Mouse (Mus musculus) G1E (cell line): ENCODE data around the gene Foxn3.

Experiments used
- CTCF ChIP-seq: IDR thresholded peaks from 2 replicates; pipeline ENCODE4 v1.5.1; 2012; ENCODE audit warnings: low read depth, low read length, inconsistent platforms, mixed read lengths
- GATA1 ChIP-seq: IDR thresholded peaks from 2 replicates; pipeline ENCODE4 v1.6.1; 2012; ENCODE audit warnings: borderline replicate concordance, low read length, inconsistent platforms, mixed read lengths
- GATA2 ChIP-seq: IDR thresholded peaks from 2 replicates; pipeline ENCODE4 v1.6.1; 2012; ENCODE audit warnings: low read depth, low read length, inconsistent platforms, borderline replicate concordance
- POLR2AphosphoS5 ChIP-seq: IDR thresholded peaks from 2 replicates; pipeline ENCODE4 v1.6.1; 2012; ENCODE audit warnings: low read depth, low read length, inconsistent platforms; ENCODE audit not compliant: insufficient replicate concordance
- TAL1 ChIP-seq: conservative IDR thresholded peaks from 2 replicates; pipeline ENCODE4 v1.6.1; 2012; ENCODE audit warnings: low read depth, low read length, inconsistent platforms, mixed read lengths

- no peak for TF ChIP-seq CTCF
- TF ChIP-seq GATA2 = no peak
- no peak for TF ChIP-seq TAL1
- TF ChIP-seq POLR2AphosphoS5 = no peak
- TF ChIP-seq GATA1 = no peak
Measured at GRCm38 (mm10) chr12:99498978-99499694, 64.2 kb downstream of the Foxn3 start.
